15 mouse cellular contexts compared by ENCODE assay signal in genomic region chr11:109500206-109500605, GRCm38 (mm10). TPM values are rescaled to one million over a fixed set of nuclear protein-coding genes. Genes with fewer than 3 reads are reported as not detected.
A peak's percentile ranks its signal among the peaks of the same experiment; 100 is the strongest.
DNase-seq lines count a peak whose midpoint lies in the region; ATAC-seq and TF ChIP-seq lines count a peak whose summit lies in the region.
"Had no signal": no experiment of that assay in that cellular context is flagged by ENCODE, and none has a peak within 500 bp of the region (broad histone marks: within the 10 kb centered on the region; RNA-seq: fewer than 3 reads in every experiment).

No protein-coding gene starts in this region.

- H3K9ac ChIP-seq in intestine, embryonic 15.5 days: no peak overlapping the region
- H3K9ac ChIP-seq: neural tube, embryonic 15.5 days had no signal

- no peak overlapping the region for H3K27ac ChIP-seq in cerebellum, adult 2 months (ENCODE audit: insufficient read depth, low read length)
- no peak overlapping the region for H3K27ac ChIP-seq in intestine, embryonic 15.5 days
- H3K27ac ChIP-seq: hindbrain, embryonic 10.5 days; left cerebral cortex, adult 2 months; neural tube, embryonic 15.5 days had no signal

- H3K4me2 ChIP-seq in intestine, embryonic 15.5 days (replicated peaks): no peak overlapping the region
- H3K4me2 ChIP-seq: neural tube, embryonic 15.5 days had no signal

- peak; percentile 96 for DNase-seq in heart, adult 11 months
- DNase-seq in heart, postnatal 25 days (ENCODE audit: low spot score): no peak
- peak; percentile 27 for DNase-seq in adrenal gland, postnatal 10 days
- DNase-seq in cerebellum, adult 2 months: peak; percentile 81 to 89
- peak; percentile 44 for DNase-seq in heart, postnatal 4 days
- no peak for DNase-seq in thymus, postnatal 36 days
- DNase-seq in lung, adult 2 months: no peak
- DNase-seq: liver had no signal

- ATAC-seq in intestine, embryonic 15.5 days: no peak
- ATAC-seq: intestine, postnatal 0 days; midbrain, embryonic 16.5 days had no signal

- peaks cover 25% of the 10 kb centered on the region for H3K4me1 ChIP-seq in cerebellum, adult 2 months (ENCODE audit: control insufficient read depth, insufficient read depth, low read length)
- peaks cover 2% of the 10 kb centered on the region for H3K4me1 ChIP-seq in intestine, embryonic 15.5 days (replicated peaks)
- H3K4me1 ChIP-seq in lung, adult 2 months (ENCODE audit: control insufficient read depth, insufficient read depth, low read length): peaks cover 5% of the 10 kb centered on the region

- no peaks in the 10 kb centered on the region for H3K27me3 ChIP-seq in cerebellum, adult 2 months (ENCODE audit: control insufficient read depth, insufficient read depth, low read length)
- no peaks in the 10 kb centered on the region for H3K27me3 ChIP-seq in intestine, embryonic 15.5 days (replicated peaks)
- H3K27me3 ChIP-seq: neural tube, embryonic 15.5 days had no signal

- no peak overlapping the region for H3K4me3 ChIP-seq in cerebellum, adult 2 months (replicated peaks; ENCODE audit: insufficient read depth, low read depth, low read length)
- no peak overlapping the region for H3K4me3 ChIP-seq in intestine, embryonic 15.5 days (replicated peaks)
- H3K4me3 ChIP-seq in lung, adult 2 months (replicated peaks; ENCODE audit: extremely low read depth, low read depth, low read length): no peak overlapping the region
- H3K4me3 ChIP-seq: erythroblast, embryonic 14.5 days; hindbrain, embryonic 10.5 days; left cerebral cortex, adult 2 months; neural tube, embryonic 15.5 days had no signal

- H3K9me3 ChIP-seq in intestine, embryonic 15.5 days: no peaks in the 10 kb centered on the region
- H3K9me3 ChIP-seq: hindbrain, embryonic 10.5 days; neural tube, embryonic 15.5 days had no signal

- 18% methylated on average over 5 of the region's 5 CpGs for WGBS in cerebellum, adult 2 months
- WGBS in intestine, embryonic 15.5 days: 83% methylated on average over 5 of the region's 5 CpGs
- 58% methylated on average over 5 of the region's 5 CpGs for WGBS in lung, adult 2 months

- no peak for TF ChIP-seq POLR2A in cerebellum, adult 2 months (IDR thresholded peaks at IDR 0.05; ENCODE audit: borderline replicate concordance, insufficient read depth, low read length)
- no peak for TF ChIP-seq POLR2A in lung, adult 2 months (IDR thresholded peaks at IDR 0.05; ENCODE audit: borderline replicate concordance, extremely low read depth, low read depth, low read length)

- no peaks in the 10 kb centered on the region for H3K36me3 ChIP-seq in intestine, embryonic 15.5 days
- H3K36me3 ChIP-seq: hindbrain, embryonic 10.5 days; neural tube, embryonic 15.5 days had no signal

- no peak for TF ChIP-seq CTCF in cerebellum, adult 2 months (IDR thresholded peaks at IDR 0.05; ENCODE audit: borderline replicate concordance, insufficient read depth, low read depth, low read length)
- no peak for TF ChIP-seq CTCF in lung, adult 2 months (IDR thresholded peaks at IDR 0.05; ENCODE audit: insufficient read depth, low read length)

- intact Hi-C loops in heart, postnatal 25 days (cut with DNase I): no loop called here

RNA-seq across cellular contexts. Expression of gene Slc16a6, which starts 26.8 kb away (rescaled TPM):
- 1 to 10 TPM; 7.7 to 8.8 TPM for total RNA-seq in heart, postnatal 25 days (2021)
- 1 to 10 TPM; 2.7 to 3.9 TPM for total RNA-seq in adrenal gland, postnatal 10 days (2021)
- 7.9 and 8.9 TPM in 2 replicates for polyA plus RNA-seq in cerebellum, adult 2 months (2012; rRNA removed)
- total RNA-seq in heart, postnatal 4 days (2021): 10 to 100 TPM; 17.9 to 22.6 TPM
- polyA plus RNA-seq in intestine, embryonic 15.5 days (2015; fragmentation: Nextera tagmentation; extraction: Ambion mirVana): 15.4 and 16.6 TPM in 2 replicates
- polyA plus RNA-seq in lung, adult 2 months (2012; rRNA removed): 0.89 and 1.6 TPM in 2 replicates

RNA-seq across cellular contexts. Expression of gene Arsg, which starts 27.0 kb away (rescaled TPM):
- total RNA-seq in heart, postnatal 25 days (2021): 1 to 10 TPM; 1.3 to 1.9 TPM
- total RNA-seq in adrenal gland, postnatal 10 days (2021): 10 to 100 TPM; 10.6 to 14.2 TPM
- polyA plus RNA-seq in cerebellum, adult 2 months (2012; rRNA removed): 39.5 and 47.1 TPM in 2 replicates
- 1 to 10 TPM; 5.2 to 6.1 TPM for total RNA-seq in heart, postnatal 4 days (2021)
- 3.3 and 3.6 TPM in 2 replicates for polyA plus RNA-seq in intestine, embryonic 15.5 days (2015; fragmentation: Nextera tagmentation; extraction: Ambion mirVana)
- polyA plus RNA-seq in lung, adult 2 months (2012; rRNA removed): 3.8 and 4.4 TPM in 2 replicates

Comparison
In these comparisons a context has a peak if more than half of its experiments do, and no peak if none do; other contexts are left out.
1. DNase-seq: peak in heart, adult 11 months (single experiment), adrenal gland, postnatal 10 days (single experiment), cerebellum, adult 2 months (2 of 2) and heart, postnatal 4 days (single experiment); none in heart, postnatal 25 days (single experiment), thymus, postnatal 36 days (0 of 2) and lung, adult 2 months (single experiment).